Mouse (Mus musculus): ENCODE results near the gene Myo1e.

Myo1e gene

DNA sequence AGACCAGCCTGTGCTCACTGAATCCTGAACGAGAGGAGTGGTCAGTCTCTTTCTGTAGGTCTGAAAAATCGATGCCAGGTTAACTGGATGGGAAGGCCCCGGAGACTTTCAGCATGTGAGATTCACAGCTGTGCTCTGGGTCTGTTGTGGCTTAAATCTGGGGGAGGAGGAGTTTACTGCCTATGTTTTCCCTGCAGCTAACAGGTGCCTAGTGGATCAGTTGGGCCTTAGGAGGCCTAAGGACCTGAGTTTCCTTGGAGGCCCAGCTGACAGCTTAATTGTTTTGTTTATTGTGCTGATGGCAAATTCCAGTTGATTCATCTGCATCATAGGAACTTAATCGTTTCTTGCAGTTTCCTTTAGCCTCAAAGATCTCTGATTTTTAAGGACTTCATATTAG is 16.0 kb downstream of the Myo1e start:
- DNase-seq = no peak

DNA sequence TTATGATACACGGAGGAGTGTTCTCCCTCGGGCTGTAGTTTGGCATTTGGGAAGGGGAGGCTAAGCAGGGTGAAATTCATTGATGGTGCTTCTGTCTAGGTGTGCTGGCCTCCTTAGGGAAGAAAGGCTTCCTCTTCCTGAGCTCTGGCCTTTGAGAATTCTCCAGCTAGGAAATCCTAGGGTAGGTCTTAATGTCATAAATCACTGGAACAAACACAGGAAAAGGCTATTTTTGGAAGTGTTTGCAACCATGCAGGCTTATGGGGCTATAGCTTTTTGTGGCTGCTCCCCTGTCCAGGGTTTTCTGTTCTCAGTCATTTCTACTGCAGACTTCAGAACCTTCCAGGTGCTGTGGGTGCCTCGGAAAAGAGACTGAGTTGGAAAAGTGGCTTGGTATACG is 16.9 kb downstream of the Myo1e start:
- no peak for DNase-seq

DNA sequence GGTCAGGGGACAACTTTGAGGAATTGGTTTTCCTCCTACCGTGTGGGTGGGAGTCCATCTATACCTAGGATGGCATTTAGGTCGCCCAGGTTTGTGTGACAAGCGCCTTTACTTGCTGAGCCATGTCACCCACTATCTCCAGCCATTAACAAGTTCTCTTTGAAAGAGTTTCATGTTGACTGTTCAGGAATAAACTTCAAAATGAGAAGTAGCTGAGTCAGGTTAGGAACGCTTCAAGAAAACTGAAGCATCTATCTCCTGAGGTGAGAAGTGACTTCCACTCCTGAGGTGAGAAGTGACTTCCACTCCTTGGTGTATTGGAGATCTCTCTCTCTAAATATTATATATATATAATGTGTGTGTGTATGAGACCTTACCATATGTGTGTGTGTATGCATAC is 19.2 kb downstream of the Myo1e start:
- no peak for DNase-seq

DNA sequence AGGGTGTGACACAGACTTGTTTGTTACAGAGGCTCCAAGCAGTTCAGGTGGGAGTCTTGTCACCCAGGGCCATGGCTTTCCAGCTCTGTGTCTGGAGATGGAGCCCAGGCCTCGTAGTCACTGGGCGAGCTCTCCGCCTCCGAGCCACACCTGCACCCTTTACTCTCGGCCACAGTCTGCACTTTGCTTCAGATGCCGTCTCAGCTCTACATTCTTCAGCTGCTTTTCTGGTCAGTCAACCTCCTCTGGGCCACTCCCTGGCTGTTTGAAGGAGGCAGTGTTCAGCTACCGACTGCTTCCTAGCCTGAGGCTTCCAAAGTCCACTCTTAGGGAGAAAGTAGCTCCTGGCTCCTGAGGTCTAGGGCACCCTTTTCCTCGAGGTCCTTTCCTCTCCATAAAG is 22.7 kb downstream of the Myo1e start:
- no peak for DNase-seq

DNA sequence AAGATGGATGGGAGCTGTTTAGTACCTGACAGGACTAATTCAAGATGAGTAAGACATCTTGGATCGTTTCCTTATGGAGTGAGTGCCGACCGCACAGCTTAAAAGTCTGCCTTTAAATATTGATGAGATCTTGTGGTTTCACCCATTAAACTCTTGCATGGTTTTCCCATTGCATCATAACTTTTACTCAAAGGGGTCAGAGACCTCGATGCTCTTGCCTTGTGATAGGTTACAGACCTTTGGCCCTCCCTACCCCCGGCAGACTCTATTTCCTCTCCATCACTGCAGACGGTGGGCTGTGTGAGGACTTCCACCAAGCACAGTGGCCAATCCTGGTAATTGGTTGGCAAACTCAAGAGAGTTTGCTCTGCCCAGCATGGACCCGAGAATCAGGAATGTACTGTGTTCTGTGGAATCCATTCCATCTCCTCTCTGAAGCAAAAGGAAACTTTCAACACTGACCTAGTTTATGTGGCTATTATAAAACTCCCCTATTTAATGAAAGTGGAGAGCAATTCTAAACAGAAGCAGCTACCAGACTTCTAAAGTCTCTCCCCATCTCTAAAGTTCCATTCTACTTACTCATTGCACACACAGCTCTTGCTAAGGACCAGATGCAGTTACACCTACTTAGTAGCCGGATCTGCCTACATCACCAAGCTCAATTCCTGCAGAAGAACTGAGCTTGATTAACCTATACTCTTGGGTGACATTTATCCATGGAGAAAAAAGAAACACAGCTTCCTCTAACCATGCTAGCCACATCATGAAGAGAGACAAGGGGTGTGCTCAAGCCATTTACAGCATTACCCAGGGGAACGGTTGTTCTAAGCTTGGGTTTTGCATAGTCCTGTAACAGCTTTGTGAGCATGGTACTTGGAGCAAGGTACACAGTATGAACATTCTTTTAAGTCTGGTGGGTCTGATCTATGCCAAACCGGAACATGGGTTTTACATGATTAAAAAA is 25.2 kb downstream of the Myo1e start:
- no peak for DNase-seq

DNA sequence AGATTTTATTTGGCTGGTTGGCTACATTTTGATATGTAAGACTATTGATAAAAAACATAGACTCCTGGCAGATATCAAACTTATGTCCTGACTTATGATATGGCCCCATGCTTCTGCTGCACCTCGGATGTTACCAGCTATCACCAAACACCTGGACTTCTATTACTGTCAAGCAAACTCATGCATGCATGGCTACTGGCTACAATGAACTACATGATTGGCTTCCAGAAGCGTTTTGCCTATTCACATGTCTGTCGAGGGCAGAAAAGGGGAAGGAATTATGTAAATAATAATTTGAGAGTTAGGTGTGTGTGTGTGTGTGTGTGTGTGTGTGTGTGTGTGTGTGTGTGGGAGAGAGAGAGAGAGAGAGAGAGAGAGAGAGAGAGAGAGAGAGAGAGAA is 30.0 kb downstream of the Myo1e start:
- DNase-seq = no peak

DNA sequence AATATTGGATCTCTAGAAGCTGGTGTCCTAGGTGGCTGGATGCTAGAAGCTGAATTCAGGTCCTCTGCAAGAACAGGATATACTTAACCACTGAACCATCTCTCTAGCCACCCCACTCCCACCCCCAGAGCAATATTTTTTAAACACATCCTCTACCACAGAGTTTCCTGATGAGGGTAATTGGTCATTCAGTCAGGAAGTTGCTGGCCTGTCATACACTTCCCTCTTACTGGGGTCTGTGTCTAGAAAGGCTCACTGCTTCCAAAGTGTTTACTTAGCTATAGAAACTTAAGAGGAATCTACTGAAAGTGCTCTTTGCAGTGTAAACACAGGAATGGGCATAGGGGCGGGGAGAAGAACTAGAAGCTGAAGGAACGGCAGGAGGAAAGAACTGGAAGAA is 30.4 kb downstream of the Myo1e start:
- no peak for DNase-seq

DNA sequence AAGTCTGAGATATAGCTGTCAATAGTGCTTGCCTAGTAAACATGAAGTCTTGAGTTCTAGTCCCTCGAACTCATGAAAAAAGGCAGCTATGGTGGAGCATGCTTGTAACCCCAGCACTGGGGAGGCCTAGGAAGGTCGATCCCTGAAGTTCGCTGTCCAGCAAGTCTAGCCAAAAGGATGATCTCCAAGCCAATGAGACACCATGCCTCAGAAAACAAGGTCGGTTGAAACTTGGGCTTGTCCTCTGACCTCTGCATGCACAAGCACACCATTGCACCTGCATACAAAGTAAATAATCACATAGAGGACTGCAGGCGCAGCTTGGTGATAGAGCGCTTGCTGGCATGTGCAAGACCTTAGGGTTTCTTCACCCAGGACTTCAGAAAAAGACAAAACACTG is 31.2 kb downstream of the Myo1e start:
- DNase-seq = no peak

DNA sequence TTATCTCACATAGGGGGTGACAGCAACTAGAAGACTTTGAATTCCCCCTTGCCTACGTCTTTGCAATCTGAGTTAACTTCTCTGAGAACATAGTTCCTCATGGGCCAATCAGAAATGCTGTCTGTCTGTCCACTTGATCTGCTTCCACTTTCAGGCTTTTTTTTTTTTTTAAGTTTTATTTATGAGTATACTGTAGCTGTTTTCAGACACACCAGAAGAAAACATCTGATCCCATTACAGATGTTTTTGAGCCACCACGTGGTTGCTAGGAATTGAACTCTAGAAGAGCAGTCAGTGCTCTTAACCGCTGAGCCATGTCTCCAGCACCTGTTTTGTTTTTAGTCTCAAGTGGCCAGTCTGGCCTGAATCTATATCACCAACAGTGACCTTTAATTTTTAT is 32.1 kb downstream of the Myo1e start:
- no peak for DNase-seq

DNA sequence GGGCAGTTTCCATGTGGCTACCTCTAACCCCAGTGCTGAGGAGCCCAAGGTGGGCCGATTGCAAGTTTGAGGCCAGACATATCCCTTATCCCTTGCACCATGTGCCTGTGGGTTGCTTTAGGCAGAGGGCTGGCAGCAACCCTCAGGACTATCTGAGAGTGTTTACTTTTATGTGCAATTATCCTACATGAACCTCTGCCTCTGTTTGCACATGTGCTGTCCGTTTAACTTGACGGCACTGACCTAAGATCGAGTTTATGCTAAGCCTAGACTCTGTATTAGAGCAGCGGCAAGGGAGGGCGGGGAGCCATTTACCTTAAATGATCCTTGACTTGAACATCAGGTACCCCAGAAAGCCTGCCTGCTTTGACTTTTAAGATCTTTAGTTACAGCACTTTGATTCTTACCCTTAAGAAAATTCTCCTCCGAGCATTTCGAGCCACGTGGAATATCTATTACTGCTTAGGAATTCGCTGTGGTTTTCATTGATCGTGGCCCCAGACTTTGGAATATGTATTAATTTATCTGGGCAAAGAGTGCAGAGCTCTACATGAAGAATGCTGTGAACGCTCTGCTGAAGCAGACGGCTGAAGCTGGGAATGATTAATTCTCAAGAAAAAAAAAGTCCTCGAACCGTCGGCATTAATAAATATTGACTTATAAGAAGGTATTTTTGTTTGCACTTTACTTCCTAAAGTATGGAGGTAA is 33.7 kb downstream of the Myo1e start:
- DNase-seq = no peak

DNA sequence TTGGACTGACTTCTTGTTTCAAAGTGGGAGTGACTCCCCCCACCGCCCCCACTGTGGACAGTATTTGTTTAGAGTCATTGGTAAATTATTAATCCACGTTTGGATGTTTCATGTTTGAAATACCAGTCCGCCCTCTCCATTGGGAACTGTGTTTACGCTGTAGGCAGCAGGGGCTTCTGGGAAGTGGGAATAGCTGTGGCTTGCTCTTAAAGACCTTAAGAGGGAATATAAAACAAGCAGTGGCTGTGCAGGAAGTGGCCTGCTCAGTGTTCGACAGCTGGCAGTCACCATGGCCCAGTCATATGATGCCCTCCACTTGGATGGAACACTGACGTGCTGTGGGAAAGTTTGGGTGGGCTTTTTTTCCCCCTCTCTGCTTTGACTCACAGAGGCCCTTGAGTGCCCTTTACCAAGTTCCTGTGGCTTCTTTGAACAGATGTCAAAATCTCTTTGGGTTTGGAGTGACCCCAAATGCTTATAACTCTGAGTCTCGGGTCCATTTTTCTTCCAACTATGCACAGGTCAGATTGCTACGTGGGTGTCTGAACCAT is 34.3 kb downstream of the Myo1e start:
- no peak for DNase-seq

DNA sequence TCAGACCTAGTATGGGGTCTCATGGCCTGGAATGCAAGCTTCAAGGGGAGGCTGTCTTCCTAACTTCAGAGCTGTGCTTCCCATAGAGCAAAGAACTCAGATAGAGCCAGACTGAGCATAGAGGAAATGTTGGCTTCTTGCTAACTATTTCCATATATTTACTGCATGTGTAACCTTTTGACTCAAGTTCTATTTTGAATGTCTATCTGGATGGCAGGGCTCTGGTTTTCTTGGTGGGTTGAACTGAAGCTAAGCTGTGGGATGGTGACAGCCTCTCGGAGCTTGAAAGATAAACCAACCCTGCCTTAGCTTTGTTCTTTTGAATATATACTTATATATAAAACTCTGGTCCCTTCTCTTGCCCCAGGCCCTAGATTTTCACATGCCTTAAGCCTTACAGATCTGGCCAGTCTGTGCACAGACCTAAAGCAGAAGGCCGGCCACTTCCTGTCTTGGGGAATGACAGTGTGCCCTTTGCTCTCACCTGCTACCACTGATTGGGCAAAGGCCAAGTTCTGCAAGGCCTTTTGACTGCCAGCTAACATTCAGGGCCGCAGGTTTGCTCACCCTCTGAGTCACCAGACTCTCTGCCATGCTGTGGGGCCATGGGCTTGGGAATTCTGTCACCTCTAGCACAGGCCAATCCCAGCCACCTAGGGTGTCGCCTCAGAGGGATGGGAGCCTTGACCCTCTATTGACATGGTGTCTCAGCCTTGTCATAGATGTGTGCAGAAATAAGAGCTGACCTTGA is 35.1 kb downstream of the Myo1e start:
- DNase-seq = peak; percentile 12 to 29

DNA sequence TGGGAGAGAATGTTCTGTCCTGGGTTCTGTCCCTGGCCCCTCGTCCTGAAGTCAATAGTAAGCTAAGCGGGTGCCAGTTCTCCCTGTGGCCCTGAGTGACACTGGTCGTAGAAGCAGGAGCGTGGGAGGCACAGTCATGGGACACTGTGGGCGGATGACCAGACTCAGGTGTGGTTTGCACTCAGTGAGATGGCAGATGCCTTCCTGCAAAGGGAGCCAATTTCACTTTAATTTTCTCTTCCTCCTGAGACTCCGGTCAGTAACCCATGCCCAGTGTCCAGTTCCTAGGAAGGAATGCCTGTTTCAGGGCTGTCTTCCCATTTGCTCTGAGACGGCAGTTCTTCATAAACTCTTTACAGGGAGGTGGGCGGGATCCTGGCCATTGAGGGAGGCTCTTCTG is 36.1 kb downstream of the Myo1e start:
- peak; percentile 15 to 23 for DNase-seq

DNA sequence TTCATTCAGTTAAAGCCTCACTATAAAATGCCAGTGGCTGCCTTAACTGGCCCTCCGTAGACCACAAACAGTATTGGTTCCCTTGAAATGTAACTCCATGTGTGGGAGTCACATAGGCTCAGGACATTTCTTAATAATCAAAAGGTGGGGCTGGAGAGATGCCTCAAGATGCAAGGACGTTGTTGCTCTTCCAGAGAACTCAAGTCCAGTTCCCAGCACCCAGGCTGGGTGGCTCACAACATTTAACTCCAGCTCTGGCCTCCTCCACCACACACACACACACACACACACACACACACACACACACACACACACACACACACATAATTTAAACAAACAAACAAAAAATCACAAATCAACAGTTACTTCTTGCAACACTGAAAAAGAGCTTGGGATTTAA is 36.6 kb downstream of the Myo1e start:
- no peak for DNase-seq

DNA sequence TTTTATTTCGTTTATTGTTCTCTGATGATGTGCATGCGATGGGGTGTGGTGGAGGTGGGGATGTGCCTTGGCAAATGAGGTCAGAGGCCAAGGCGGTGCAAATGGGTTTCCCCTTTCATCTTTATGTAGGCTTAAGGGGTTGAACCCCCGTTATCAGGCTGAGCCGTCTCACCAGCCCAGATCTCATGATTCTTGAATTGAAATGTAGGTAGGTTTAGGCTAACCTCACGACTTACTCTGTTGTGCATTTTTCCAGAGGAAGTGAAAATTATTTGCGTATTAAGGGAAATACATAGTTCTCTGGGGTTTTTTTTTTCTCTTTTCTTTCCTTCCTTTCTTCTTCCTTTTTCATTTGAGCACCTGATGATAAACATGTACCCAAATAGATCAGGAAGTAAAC is 37.0 kb downstream of the Myo1e start:
- DNase-seq = no peak

DNA sequence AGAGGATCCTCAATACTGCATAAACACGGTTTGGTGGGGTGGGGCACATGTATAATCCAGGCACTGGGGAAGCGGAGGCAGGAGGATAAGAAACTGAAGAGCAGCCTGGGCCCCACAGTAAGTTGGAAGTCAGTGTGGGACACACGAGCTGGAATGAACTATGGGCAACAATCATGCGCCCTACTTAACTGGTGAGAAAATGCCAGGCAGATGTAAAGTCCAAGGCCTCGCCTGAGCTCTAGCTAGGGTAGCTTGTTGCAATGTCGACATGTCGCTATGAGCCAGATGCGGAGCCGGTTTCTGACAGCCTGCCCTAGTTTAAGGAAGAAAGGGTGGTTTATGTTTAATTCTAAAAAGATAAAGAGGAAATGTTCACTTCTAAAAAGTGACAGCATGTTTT is 37.9 kb downstream of the Myo1e start:
- no peak for DNase-seq

DNA sequence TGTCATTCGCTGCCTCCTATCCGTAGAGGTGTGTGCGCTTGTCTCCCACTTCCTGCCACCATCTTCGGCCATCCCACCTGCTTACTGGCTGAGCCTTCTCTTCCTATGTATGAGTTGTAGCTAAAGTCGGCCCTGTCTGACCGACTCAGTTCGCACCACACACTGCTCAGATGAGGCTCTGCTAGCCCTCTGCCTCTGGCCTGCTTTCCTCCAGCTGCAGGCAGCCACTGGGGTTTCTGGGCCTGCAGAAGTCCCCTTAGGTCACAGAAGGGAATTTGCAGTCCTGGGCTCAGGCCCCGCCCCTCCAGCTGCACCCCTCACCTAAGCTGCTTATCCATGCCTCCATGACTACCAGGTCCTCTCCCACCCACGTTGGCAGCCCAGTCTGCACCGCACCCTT is 39.3 kb downstream of the Myo1e start:
- DNase-seq = no peak

DNA sequence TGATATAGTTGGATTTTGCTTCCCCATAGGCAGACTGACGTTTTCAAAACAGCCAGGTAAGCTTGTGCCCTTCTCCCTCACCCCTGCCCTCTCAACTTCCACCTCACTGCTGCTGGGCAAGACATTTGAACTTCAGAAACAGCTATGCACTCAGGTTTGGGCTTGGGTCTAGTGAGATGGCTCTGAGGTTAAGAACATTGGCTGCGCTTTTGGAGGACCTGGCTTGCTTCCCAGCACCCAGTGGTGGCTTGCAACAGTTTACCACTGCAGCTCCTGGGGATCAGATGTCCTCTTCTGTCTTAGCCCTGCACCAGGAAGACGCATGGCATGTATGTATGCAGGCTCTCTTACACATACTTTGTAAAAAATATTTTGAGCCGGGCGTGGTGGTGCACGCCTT is 40.9 kb downstream of the Myo1e start:
- DNase-seq = no peak

DNA sequence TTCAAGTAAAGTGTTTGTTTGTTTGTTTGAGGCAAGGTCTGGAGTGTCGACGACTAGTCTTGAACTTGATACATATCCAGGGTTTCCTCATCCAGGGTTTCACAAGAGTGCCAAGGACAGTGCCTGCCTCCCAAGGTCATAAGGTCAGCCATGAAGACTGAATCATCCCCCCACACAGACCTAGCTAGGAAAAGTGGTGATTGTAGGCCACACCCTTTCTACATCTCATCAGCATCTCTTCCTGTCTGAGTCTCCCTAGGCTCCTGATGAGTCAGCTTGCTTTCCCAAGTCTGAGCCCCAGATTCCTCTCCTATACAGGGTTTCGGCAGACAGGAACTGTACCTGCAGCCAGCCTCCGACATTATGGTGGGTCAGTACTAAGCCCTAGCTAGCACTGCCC is 41.7 kb downstream of the Myo1e start:
- DNase-seq = no peak

DNA sequence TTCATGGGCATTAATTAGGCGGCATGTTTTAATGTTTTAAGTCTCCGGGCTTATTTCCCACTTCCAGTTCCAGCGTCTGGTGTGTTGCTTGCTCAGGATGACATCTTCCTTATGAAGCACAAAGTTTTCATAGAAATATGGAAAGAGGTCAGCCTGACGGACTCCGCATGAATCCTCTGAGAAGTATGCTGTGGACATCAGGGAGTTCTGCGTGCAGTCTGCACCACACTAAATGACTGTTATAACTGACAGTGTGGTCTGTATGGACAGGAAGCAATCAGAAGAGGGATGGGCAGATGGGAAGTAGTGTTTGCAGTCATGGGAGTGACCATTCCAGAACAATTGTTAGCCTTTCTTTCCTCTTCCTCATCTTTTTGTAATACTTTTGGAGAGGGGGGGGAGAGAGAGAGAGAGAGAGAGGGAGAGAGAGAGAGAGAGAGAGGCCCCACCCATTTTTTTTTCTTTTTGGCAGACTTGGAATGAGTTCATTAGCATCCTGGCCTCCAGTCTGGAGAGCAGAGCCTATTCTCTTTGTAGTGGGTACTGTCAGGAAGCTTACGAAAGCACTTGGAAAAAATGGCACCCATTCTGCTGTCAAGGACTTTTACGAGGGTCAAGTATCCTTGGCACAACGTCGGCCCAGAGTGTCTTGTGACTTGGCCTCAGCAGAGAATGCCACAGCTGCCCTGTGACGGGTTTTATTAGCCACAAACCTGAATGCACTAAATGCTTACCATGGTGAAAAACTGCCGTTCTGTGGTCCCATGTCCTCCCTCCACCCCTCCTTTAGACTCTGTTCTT is 42.9 kb downstream of the Myo1e start:
- DNase-seq = no peak

DNA sequence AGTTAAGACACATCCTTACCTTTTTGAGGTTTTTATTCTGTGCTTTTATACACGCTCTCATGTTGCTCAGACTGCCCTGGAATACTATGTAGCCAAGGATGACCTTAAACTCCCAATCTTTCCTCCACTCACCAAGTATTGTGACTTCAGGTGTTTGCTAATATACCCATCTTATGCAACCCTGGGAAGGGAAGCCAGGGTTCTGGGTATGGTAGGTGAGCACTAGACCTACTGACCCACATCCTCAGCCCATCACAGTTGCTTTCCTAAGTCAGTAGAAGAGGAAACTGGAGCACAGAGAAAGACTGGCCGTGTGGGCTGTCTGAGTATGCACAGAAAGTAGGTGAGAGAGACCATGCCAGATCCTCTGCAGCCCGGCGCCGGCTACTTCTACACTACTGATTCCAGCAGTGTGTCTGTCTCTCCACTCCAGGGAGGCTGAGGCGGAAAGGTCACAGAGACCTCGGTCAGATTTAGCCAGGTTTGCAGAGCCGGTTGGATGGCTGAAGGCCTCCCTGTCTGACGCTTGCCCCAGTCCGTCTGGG is 44.4 kb downstream of the Myo1e start:
- DNase-seq = no peak

DNA sequence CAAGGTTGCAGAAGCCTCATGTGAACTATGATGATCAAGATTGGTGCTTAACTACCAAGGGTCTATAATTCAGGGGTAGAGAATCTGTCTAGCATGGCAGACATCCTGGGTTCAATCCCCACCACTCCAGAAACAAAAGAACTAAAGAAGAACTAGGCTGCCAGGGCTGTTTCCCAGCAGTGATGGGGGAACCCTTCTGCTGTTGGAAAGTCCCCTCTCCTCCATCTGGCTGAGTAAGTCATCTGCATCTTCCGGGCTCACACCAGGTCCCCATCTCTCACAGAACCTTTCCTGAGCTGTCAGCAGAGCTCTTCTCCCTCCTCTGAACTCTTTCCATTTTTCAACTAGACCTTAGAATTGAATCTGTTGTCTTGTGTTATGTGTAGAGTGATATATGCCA is 45.9 kb downstream of the Myo1e start:
- DNase-seq = no peak

All from cerebellum, postnatal 25 days (tissue).